Comparison of ENCODE assay signal across 8 mouse cellular contexts in genomic region chr13:104287366-104288225, GRCm38 (mm10). TPM values are rescaled to one million over a fixed set of nuclear protein-coding genes. Genes with fewer than 3 reads are reported as not detected.
DNase-seq lines count a peak whose midpoint lies in the region; ATAC-seq and TF ChIP-seq lines count a peak whose summit lies in the region.

Adamts6 (plus strand) TSS chr13:104287835.

- TF ChIP-seq CTCF in intestine, postnatal 0 days (IDR thresholded peaks at IDR 0.05; ENCODE audit: low read depth) = no peak

- peak within 1 kb of the TSS; percentile 69 for H3K27ac ChIP-seq in forebrain, embryonic 13.5 days
- H3K27ac ChIP-seq in intestine, postnatal 0 days (ENCODE audit: low read depth, low read length) = peak within 1 kb of the TSS; percentile 46
- peak within 1 kb of the TSS; percentile 89 for H3K27ac ChIP-seq in stomach, embryonic 15.5 days

- peaks cover 18% of the 10 kb centered on the region; the same call in 1 of the 2 replicates for H3K4me1 ChIP-seq in megakaryocyte, embryonic 14.5 days
- H3K4me1 ChIP-seq in forebrain, embryonic 13.5 days = peaks cover 15% of the 10 kb centered on the region
- no peaks in the 10 kb centered on the region for H3K4me1 ChIP-seq in intestine, postnatal 0 days (replicated peaks; ENCODE audit: control insufficient read depth, insufficient read depth, low read length)
- peaks cover 7% of the 10 kb centered on the region; the same call in 1 of the 2 replicates for H3K4me1 ChIP-seq in stomach, embryonic 15.5 days

- WGBS in forebrain, embryonic 13.5 days = under 1% methylated on average over 23 of the region's 23 CpGs
- WGBS in intestine, postnatal 0 days = 1% methylated on average over 23 of the region's 23 CpGs
- under 1% methylated on average over 23 of the region's 23 CpGs for WGBS in stomach, embryonic 15.5 days

- H3K9ac ChIP-seq in forebrain, embryonic 13.5 days = peak within 1 kb of the TSS; percentile 58
- H3K9ac ChIP-seq in intestine, postnatal 0 days (ENCODE audit: low read depth, low read length) = 0 out of 2 replicates have a peak within 1 kb of the TSS, but pooled peaks have one; percentile 26
- peak within 1 kb of the TSS; percentile 1; the same call in 1 of the 2 replicates for H3K9ac ChIP-seq in stomach, embryonic 15.5 days

- ATAC-seq in megakaryocyte, adult 5-6 weeks (ENCODE audit: poor library complexity, severe bottlenecking) = no peak
- ATAC-seq in forebrain, embryonic 13.5 days = no peak
- no peak for ATAC-seq in intestine, postnatal 0 days
- ATAC-seq in stomach, embryonic 15.5 days (ENCODE audit: insufficient read depth, low FRiP score, low read depth) = no peak

- no peaks in the 10 kb centered on the region for H3K27me3 ChIP-seq in megakaryocyte, embryonic 14.5 days (replicated peaks)
- H3K27me3 ChIP-seq in forebrain, embryonic 13.5 days = no peaks in the 10 kb centered on the region
- H3K27me3 ChIP-seq in intestine, postnatal 0 days (replicated peaks; ENCODE audit: control insufficient read depth, insufficient read depth, low read length) = no peaks in the 10 kb centered on the region
- H3K27me3 ChIP-seq in stomach, embryonic 15.5 days (replicated peaks) = no peaks in the 10 kb centered on the region

- peak; percentile 49 for DNase-seq in adrenal gland, postnatal 14 days
- peak; percentile 16 for DNase-seq in lung, postnatal 10 days
- no peak for DNase-seq in urinary bladder, postnatal 4 days (ENCODE audit: low spot score in 2 of 2)

- peak within 1 kb of the TSS; percentile 58 for H3K4me2 ChIP-seq in forebrain, embryonic 13.5 days
- peak within 1 kb of the TSS; percentile 79 for H3K4me2 ChIP-seq in intestine, postnatal 0 days (replicated peaks; ENCODE audit: low read depth)
- H3K4me2 ChIP-seq in stomach, embryonic 15.5 days = peak within 1 kb of the TSS; percentile 60

- no peaks in the 10 kb centered on the region for H3K9me3 ChIP-seq in megakaryocyte, embryonic 14.5 days
- no peaks in the 10 kb centered on the region for H3K9me3 ChIP-seq in forebrain, embryonic 13.5 days (replicated peaks)
- H3K9me3 ChIP-seq in intestine, postnatal 0 days (ENCODE audit: control insufficient read depth) = no peaks in the 10 kb centered on the region
- H3K9me3 ChIP-seq in stomach, embryonic 15.5 days = no peaks in the 10 kb centered on the region

- H3K36me3 ChIP-seq in megakaryocyte, embryonic 14.5 days (replicated peaks; ENCODE audit: low read length) = no peaks in the 10 kb centered on the region
- no peaks in the 10 kb centered on the region for H3K36me3 ChIP-seq in forebrain, embryonic 13.5 days (ENCODE audit: poor library complexity, severe bottlenecking)
- H3K36me3 ChIP-seq in intestine, postnatal 0 days (ENCODE audit: control insufficient read depth, insufficient read depth) = no peaks in the 10 kb centered on the region
- H3K36me3 ChIP-seq in stomach, embryonic 15.5 days = no peaks in the 10 kb centered on the region

- peak within 1 kb of the TSS; percentile 91 for H3K4me3 ChIP-seq in megakaryocyte, embryonic 14.5 days (replicated peaks)
- peak within 1 kb of the TSS; percentile 45 for H3K4me3 ChIP-seq in forebrain, embryonic 13.5 days
- H3K4me3 ChIP-seq in intestine, postnatal 0 days (ENCODE audit: low read depth, low read length) = peak within 1 kb of the TSS; percentile 59
- H3K4me3 ChIP-seq in stomach, embryonic 15.5 days (replicated peaks) = peak within 1 kb of the TSS; percentile 50

RNA-seq across cellular contexts. Expression of gene Adamts6, which starts in this region (rescaled TPM):
- 0.02 TPM in 1 of 2 replicates, not detected in the other for polyA plus RNA-seq in megakaryocyte, embryonic 14.5 days (2012; ENCODE audit: insufficient read depth, low replicate concordance)
- total RNA-seq in megakaryocyte, adult 5-6 weeks (2015) = 1.6 and 2.8 TPM in 2 replicates
- total RNA-seq in megakaryocyte, adult 5-6 weeks (2017) = 1.6 and 2.3 TPM in 2 replicates
- 3.2 and 3.8 TPM in 2 replicates for total RNA-seq in adrenal gland, postnatal 14 days (2021)
- 2.2 and 2.8 TPM in 2 replicates for polyA plus RNA-seq in forebrain, embryonic 13.5 days (2015; fragmentation: Nextera tagmentation; extraction: Ambion mirVana)
- polyA plus RNA-seq in intestine, postnatal 0 days (2015; fragmentation: Nextera tagmentation; extraction: Ambion mirVana) = 0.37 and 0.58 TPM in 2 replicates
- 1.6 and 2.1 TPM in 2 replicates for polyA plus RNA-seq in stomach, embryonic 15.5 days (2015; fragmentation: Nextera tagmentation; extraction: Ambion mirVana)

Comparison
In these comparisons a context has a peak if more than half of its experiments do, and no peak if none do; other contexts are left out.
1. DNase-seq: peak in adrenal gland, postnatal 14 days (single experiment) and lung, postnatal 10 days (single experiment); none in urinary bladder, postnatal 4 days (0 of 2).
2. H3K9ac ChIP-seq: peak in every context shown above with its lines; median percentile 58 in forebrain, embryonic 13.5 days; 26 in intestine, postnatal 0 days; 1 in stomach, embryonic 15.5 days.
3. Peak in every context shown above with its lines, with median percentiles within 50 percentile points of each other: H3K4me3 ChIP-seq, H3K27ac ChIP-seq and H3K4me2 ChIP-seq.